Mouse (Mus musculus) ovary, adult 2 months (tissue): Measurements from ENCODE around the gene Tead1. TPM values are rescaled to one million over a fixed set of nuclear protein-coding genes. Genes with fewer than 3 reads are reported as not detected.

Source experiments
- polyA plus RNA-seq: library from polyadenylated mRNA; depleted of rRNA; stranded (reverse); fragments of >200 nt; gene quantifications from 2 replicates; pipeline ENCODE4 v1.2.3, GENCODE M21; 2012; rRNA removed

Gene Tead1
- 17.9 and 25.8 TPM in 2 replicates for polyA plus RNA-seq

GRCm38 (mm10) chr7:112679171-112679512 lies at the start of gene Tead1:
Gene Tead1, plus strand, starts transcription at chr7:112679318.

GRCm38 (mm10) chr7:112953777-112954291 lies 274.7 kb downstream of the Tead1 start, which contains the start of gene Rassf10:
Gene Rassf10, plus strand, starts transcription at chr7:112953962.

